Mouse (Mus musculus): ENCODE results near the gene Cnga3. TPM values are rescaled to one million over a fixed set of nuclear protein-coding genes. Genes with fewer than 3 reads are reported as not detected.
A peak's percentile ranks its signal among the peaks of the same experiment; 100 is the strongest.

Gene Cnga3
- polyA plus RNA-seq, 1 experiment, result not detected

GRCm38 (mm10) chr1:37218386-37218785 lies 4.2 kb downstream of the Cnga3 start:
- H3K36me3 ChIP-seq (ENCODE audit: control insufficient read depth, insufficient read depth), result no peaks in the 10 kb centered on the region
- H3K4me2 ChIP-seq (ENCODE audit: low read depth), result no peak overlapping the region
- H3K27me3 ChIP-seq (ENCODE audit: control insufficient read depth, insufficient read depth, insufficient read length), result no peaks in the 10 kb centered on the region
- no peak overlapping the region for H3ac ChIP-seq (ENCODE audit: control insufficient read depth, insufficient read length)
- H3K79me2 ChIP-seq (ENCODE audit: control insufficient read depth, insufficient read depth), result no peaks in the 10 kb centered on the region
- no peak overlapping the region for H3K4me3 ChIP-seq
- TF ChIP-seq SRF (IDR thresholded peaks at IDR 0.05; ENCODE audit: control insufficient read depth, insufficient read length, low read depth) (no peak), TCF3 (IDR thresholded peaks at IDR 0.05; ENCODE audit: insufficient read length, low read depth) (no peak), USF1 (IDR thresholded peaks at IDR 0.05; ENCODE audit: low read depth) (no peak), REST (IDR thresholded peaks at IDR 0.05; ENCODE audit: insufficient read depth, insufficient read length) (peak; percentile 85)

- Histone ChIP-seq H3K36me3 (ENCODE audit: control insufficient read depth, insufficient read depth) (no peaks in the 10 kb centered on the region), H3K79me2 (ENCODE audit: control insufficient read depth, insufficient read depth) (no peaks in the 10 kb centered on the region), H3ac (ENCODE audit: control insufficient read depth, insufficient read length) (no peak overlapping the region), H3K27me3 (ENCODE audit: control insufficient read depth, insufficient read depth, insufficient read length) (no peaks in the 10 kb centered on the region), H3K4me2 (ENCODE audit: low read depth) (no peak overlapping the region), H3K4me3 (no peak overlapping the region)
- TF ChIP-seq POLR2A (IDR thresholded peaks at IDR 0.05; ENCODE audit: insufficient read length, low read depth) (no peak), POLR2AphosphoS2 (IDR thresholded peaks at IDR 0.05; ENCODE audit: insufficient read length, low read depth) (no peak)
Measured at GRCm38 (mm10) chr1:37219593-37219992, 5.4 kb downstream of the Cnga3 start.

GRCm38 (mm10) chr1:37220134-37220907 lies 6.1 kb downstream of the Cnga3 start:
- Histone ChIP-seq H3K27me3 (ENCODE audit: control insufficient read depth, insufficient read depth, insufficient read length) (no peaks in the 10 kb centered on the region), H3K4me3 (no peak overlapping the region), H3K79me2 (ENCODE audit: control insufficient read depth, insufficient read depth) (no peaks in the 10 kb centered on the region), H3ac (ENCODE audit: control insufficient read depth, insufficient read length) (no peak overlapping the region), H3K4me2 (ENCODE audit: low read depth) (no peak overlapping the region), H3K36me3 (ENCODE audit: control insufficient read depth, insufficient read depth) (no peaks in the 10 kb centered on the region)
- no peak for TF ChIP-seq TCF3 (IDR thresholded peaks at IDR 0.05; ENCODE audit: insufficient read length, low read depth)
- TF ChIP-seq MYOD1 (IDR thresholded peaks at IDR 0.05; ENCODE audit: control insufficient read depth in 1 of 3, insufficient read length in 2 of 3, low read depth in 2 of 3), result no peak
- no peak for TF ChIP-seq MAX (IDR thresholded peaks at IDR 0.05; ENCODE audit: low read depth)
- TF ChIP-seq CEBPB (IDR thresholded peaks at IDR 0.05; ENCODE audit: insufficient read depth, poor library complexity, severe bottlenecking), result no peak
- no peak for TF ChIP-seq POLR2AphosphoS2 (IDR thresholded peaks at IDR 0.05; ENCODE audit: insufficient read length, low read depth)
- TF ChIP-seq MYOG (IDR thresholded peaks at IDR 0.05; ENCODE audit: control insufficient read depth in 1 of 3, insufficient read depth in 1 of 3, insufficient read length in 2 of 3, low read depth in 2 of 3), result no peak
- TF ChIP-seq POLR2A (IDR thresholded peaks at IDR 0.05; ENCODE audit: insufficient read length, low read depth), result no peak
- TF ChIP-seq REST (IDR thresholded peaks at IDR 0.05; ENCODE audit: insufficient read depth, insufficient read length), result no peak
- TF ChIP-seq TCF12 (IDR thresholded peaks at IDR 0.05; ENCODE audit: insufficient read depth, poor library complexity, severe bottlenecking), result no peak
- TF ChIP-seq SRF (IDR thresholded peaks at IDR 0.05; ENCODE audit: control insufficient read depth, insufficient read length, low read depth), result no peak
- no peak for TF ChIP-seq E2F4 (IDR thresholded peaks at IDR 0.05; ENCODE audit: insufficient read depth)
- no peak for TF ChIP-seq USF1 (IDR thresholded peaks at IDR 0.05; ENCODE audit: low read depth)

- Histone ChIP-seq H3K27me3 (ENCODE audit: control insufficient read depth, insufficient read depth, insufficient read length) (no peaks in the 10 kb centered on the region), H3K4me2 (ENCODE audit: low read depth) (no peak overlapping the region), H3K79me2 (ENCODE audit: control insufficient read depth, insufficient read depth) (no peaks in the 10 kb centered on the region), H3K36me3 (ENCODE audit: control insufficient read depth, insufficient read depth) (no peaks in the 10 kb centered on the region), H3K4me3 (no peak overlapping the region), H3ac (ENCODE audit: control insufficient read depth, insufficient read length) (no peak overlapping the region)
- no peak for TF ChIP-seq TCF12 (IDR thresholded peaks at IDR 0.05; ENCODE audit: insufficient read depth, poor library complexity, severe bottlenecking)
- no peak for TF ChIP-seq E2F4 (IDR thresholded peaks at IDR 0.05; ENCODE audit: insufficient read depth)
- no peak for TF ChIP-seq TCF3 (IDR thresholded peaks at IDR 0.05; ENCODE audit: insufficient read length, low read depth)
Measured at GRCm38 (mm10) chr1:37222002-37222401, 7.8 kb downstream of the Cnga3 start.

- H3K36me3 ChIP-seq (ENCODE audit: control insufficient read depth, insufficient read depth), result no peaks in the 10 kb centered on the region
- no peak overlapping the region for H3K4me3 ChIP-seq
- TF ChIP-seq CEBPB (IDR thresholded peaks at IDR 0.05; ENCODE audit: insufficient read depth, poor library complexity, severe bottlenecking) (no peak), MYOG (IDR thresholded peaks at IDR 0.05; ENCODE audit: control insufficient read depth in 1 of 3, insufficient read depth in 1 of 3, insufficient read length in 2 of 3, low read depth in 2 of 3) (no peak), TCF3 (IDR thresholded peaks at IDR 0.05; ENCODE audit: insufficient read length, low read depth) (no peak), POLR2AphosphoS2 (IDR thresholded peaks at IDR 0.05; ENCODE audit: insufficient read length, low read depth) (no peak), POLR2A (IDR thresholded peaks at IDR 0.05; ENCODE audit: insufficient read length, low read depth) (no peak), REST (IDR thresholded peaks at IDR 0.05; ENCODE audit: insufficient read depth, insufficient read length) (no peak), MAX (IDR thresholded peaks at IDR 0.05; ENCODE audit: low read depth) (no peak), E2F4 (IDR thresholded peaks at IDR 0.05; ENCODE audit: insufficient read depth) (no peak), TCF12 (IDR thresholded peaks at IDR 0.05; ENCODE audit: insufficient read depth, poor library complexity, severe bottlenecking) (no peak), MYOD1 (IDR thresholded peaks at IDR 0.05; ENCODE audit: control insufficient read depth in 1 of 3, insufficient read length in 2 of 3, low read depth in 2 of 3) (no peak), USF1 (IDR thresholded peaks at IDR 0.05; ENCODE audit: low read depth) (no peak), SRF (IDR thresholded peaks at IDR 0.05; ENCODE audit: control insufficient read depth, insufficient read length, low read depth) (no peak)
- H3K79me2 ChIP-seq (ENCODE audit: control insufficient read depth, insufficient read depth), result no peaks in the 10 kb centered on the region
- H3ac ChIP-seq (ENCODE audit: control insufficient read depth, insufficient read length), result no peak overlapping the region
- H3K4me2 ChIP-seq (ENCODE audit: low read depth), result no peak overlapping the region
- H3K27me3 ChIP-seq (ENCODE audit: control insufficient read depth, insufficient read depth, insufficient read length), result no peaks in the 10 kb centered on the region
Measured at GRCm38 (mm10) chr1:37230404-37230803, 16.2 kb downstream of the Cnga3 start.

All from myocyte (in vitro differentiated cells).